Mouse (Mus musculus) spleen, adult 10 weeks (tissue): Measurements from ENCODE around the gene Cks1brt. TPM values are rescaled to one million over a fixed set of nuclear protein-coding genes. Genes with fewer than 3 reads are reported as not detected.

Experiments
- polyA plus RNA-seq: library from polyadenylated mRNA; stranded (reverse); fragments of 350-450 nt; fragmentation: Illumina TruSeq; extraction: RNeasy Lipid Tissue Mini Kit (QIAGEN cat#74804); gene quantifications from one replicate; pipeline ENCODE4 v1.2.3, GENCODE M21; 2015; ENCODE audit warnings: low replicate concordance; ENCODE audit not compliant: insufficient read depth

Gene Cks1brt
- polyA plus RNA-seq = not detected

DNA sequence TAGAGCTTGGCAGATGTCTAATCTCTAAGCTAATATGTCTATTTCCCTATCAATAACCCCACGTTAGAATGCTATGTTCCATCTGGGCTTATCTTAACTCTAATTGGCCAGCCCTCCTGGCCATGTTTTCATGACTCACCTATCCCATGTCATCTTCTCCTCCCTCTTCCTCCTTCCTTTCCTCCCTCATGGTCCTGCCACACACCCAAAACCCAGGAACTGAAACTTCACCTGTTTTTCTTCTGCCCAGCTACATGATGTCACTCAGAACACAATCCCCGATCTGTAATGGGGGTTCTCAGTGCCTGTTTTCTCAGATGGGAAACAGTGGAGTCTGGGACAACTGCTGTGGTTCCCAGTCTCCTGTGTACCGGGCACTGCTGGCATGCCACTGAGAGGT, at the start of gene Cks1brt:
Gene Cks1brt (plus strand): TSS at position 301 of the 400 bp plus-strand sequence.

DNA sequence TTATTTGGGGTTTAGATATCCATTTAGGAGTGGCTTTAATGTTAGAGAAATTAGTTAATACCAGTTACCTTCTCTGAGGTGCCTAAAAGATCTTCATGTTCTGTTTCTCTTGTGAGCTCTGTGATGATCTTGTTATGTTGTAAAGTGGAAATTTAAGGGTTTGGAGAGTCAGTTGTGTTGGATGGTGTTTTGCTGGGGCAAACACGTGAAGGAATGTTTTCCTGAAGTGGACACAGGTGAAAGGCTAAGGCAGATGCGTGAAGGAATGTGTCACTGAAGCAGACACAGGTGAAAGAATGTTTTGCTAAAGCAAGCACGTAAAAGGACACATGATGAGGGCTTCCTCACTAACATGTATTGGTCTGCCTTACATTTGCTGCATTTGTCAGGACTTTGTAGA, 28.7 kb upstream of the Cks1brt start, which contains the start of gene Zfp791:
Gene Zfp791 (minus strand): TSS at position 101 of the 400 bp plus-strand sequence.

Other genes starting within 250 kb of the Cks1brt start
- 6.7 TPM for gene Klf1, start 250.0 kb upstream of the Cks1brt start, polyA plus RNA-seq
- gene Dnase2a, start 243.4 kb upstream of the Cks1brt start, polyA plus RNA-seq = 49.3 TPM
- not detected for gene Mast1, start 214.6 kb upstream of the Cks1brt start, polyA plus RNA-seq
- gene Rtbdn, start 204.9 kb upstream of the Cks1brt start, polyA plus RNA-seq = not detected
- not detected for gene Gm49661, start 182.5 kb upstream of the Cks1brt start, polyA plus RNA-seq
- 197 TPM for gene Prdx2, start 182.3 kb upstream of the Cks1brt start, polyA plus RNA-seq
- gene Rnaseh2a, start 182.2 kb upstream of the Cks1brt start, polyA plus RNA-seq = 32.5 TPM
- 1.5 TPM for gene Junb, start 173.2 kb upstream of the Cks1brt start, polyA plus RNA-seq
- gene Hook2, start 161.3 kb upstream of the Cks1brt start, polyA plus RNA-seq = 4.6 TPM
- gene Best2, start 137.4 kb upstream of the Cks1brt start, polyA plus RNA-seq = not detected
- gene Asna1, start 126.6 kb upstream of the Cks1brt start, polyA plus RNA-seq = 29.7 TPM
- 112 TPM for gene Trir, start 125.1 kb upstream of the Cks1brt start, polyA plus RNA-seq
- gene Tnpo2, start 115.0 kb upstream of the Cks1brt start, polyA plus RNA-seq = 35.3 TPM
- 3.0 TPM for gene Fbxw9, start 91.9 kb upstream of the Cks1brt start, polyA plus RNA-seq
- not detected for gene Gm5741, start 83.9 kb upstream of the Cks1brt start, polyA plus RNA-seq
- gene Dhps, start 80.2 kb upstream of the Cks1brt start, polyA plus RNA-seq = 52.7 TPM
- 54.9 TPM for gene Wdr83os, start 71.2 kb upstream of the Cks1brt start, polyA plus RNA-seq
- 12.5 TPM for gene Wdr83, start 70.6 kb upstream of the Cks1brt start, polyA plus RNA-seq
- 132 TPM for gene Man2b1, start 68.7 kb upstream of the Cks1brt start, polyA plus RNA-seq
- 0.81 TPM for gene Zfp791, start 28.8 kb upstream of the Cks1brt start, polyA plus RNA-seq
- not detected for gene Olfr371, start 74.1 kb downstream of the Cks1brt start, polyA plus RNA-seq
- gene Orc6, start 147.7 kb downstream of the Cks1brt start, polyA plus RNA-seq = 47.6 TPM
- 108 TPM for gene Vps35, start 147.9 kb downstream of the Cks1brt start, polyA plus RNA-seq
- gene Mylk3, start 234.4 kb downstream of the Cks1brt start, polyA plus RNA-seq = 15.2 TPM